9 mouse cellular contexts compared by ENCODE assay signal in the genomic region with DNA sequence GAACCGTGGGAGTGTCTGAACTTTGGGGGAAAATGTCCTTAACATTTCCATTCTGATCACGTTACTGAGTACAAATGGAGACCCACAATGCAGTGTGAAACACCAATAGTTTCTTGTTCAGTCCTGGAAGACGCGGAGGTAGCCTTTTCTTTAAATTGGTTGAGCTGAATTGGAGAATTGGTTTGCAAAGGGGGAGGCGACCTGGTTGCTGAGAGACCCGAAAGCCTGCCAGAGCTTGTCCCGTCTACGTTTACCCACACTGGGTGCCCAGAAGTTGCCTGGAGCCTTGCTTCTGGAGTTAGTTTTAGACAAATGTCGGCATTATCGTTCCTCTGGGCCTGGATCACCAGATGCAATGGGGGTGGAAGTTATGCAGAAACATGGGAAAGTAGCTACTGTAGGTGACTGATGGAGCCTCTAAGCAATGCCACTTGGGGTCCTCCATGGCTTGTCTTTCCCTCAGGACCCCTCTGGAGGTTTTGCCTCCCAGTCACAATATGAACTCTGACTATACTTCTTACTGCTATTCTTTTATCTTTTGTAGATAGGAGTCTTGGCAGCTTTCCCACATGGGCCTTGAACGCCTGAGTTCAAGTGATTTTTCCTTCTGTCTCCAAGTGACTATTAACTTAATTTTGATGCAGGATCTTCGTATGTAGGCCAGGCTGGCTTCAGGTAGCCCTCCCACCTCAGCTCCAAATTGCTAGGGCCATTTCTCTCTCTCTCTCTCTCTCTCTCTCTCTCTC. TPM values are rescaled to one million over a fixed set of nuclear protein-coding genes. Genes with fewer than 3 reads are reported as not detected.
DNase-seq lines count a peak whose midpoint lies in the region; ATAC-seq and TF ChIP-seq lines count a peak whose summit lies in the region.
"Had no signal": no experiment of that assay in that cellular context is flagged by ENCODE, and none has a peak within 500 bp of the region (broad histone marks: within the 10 kb centered on the region; RNA-seq: fewer than 3 reads in every experiment).

No protein-coding gene starts in this region.

- peaks cover 30% of the 10 kb centered on the region for H3K4me1 ChIP-seq in cerebellum, adult 2 months (ENCODE audit: control insufficient read depth, insufficient read depth, low read length)
- peaks cover 21% of the 10 kb centered on the region for H3K4me1 ChIP-seq in lung, adult 2 months (ENCODE audit: control insufficient read depth, insufficient read depth, low read length)
- H3K4me1 ChIP-seq in forebrain, postnatal 0 days (ENCODE audit: insufficient read depth): no peaks in the 10 kb centered on the region; the same call in none of the 2 replicates
- H3K4me1 ChIP-seq in midbrain, postnatal 0 days (ENCODE audit: insufficient read depth, low read length): peaks cover 13% of the 10 kb centered on the region

- peak overlapping the region; percentile 94 for H3K4me2 ChIP-seq in forebrain, postnatal 0 days (ENCODE audit: low read depth)
- peak overlapping the region; percentile 96 for H3K4me2 ChIP-seq in midbrain, postnatal 0 days (ENCODE audit: low read depth, low read length, poor library complexity, severe bottlenecking)

- no peaks in the 10 kb centered on the region for H3K36me3 ChIP-seq in forebrain, postnatal 0 days (ENCODE audit: insufficient read depth)
- H3K36me3 ChIP-seq in midbrain, postnatal 0 days (ENCODE audit: insufficient read depth, low read length): no peaks in the 10 kb centered on the region

- TF ChIP-seq POLR2A in cerebellum, adult 2 months (IDR thresholded peaks at IDR 0.05; ENCODE audit: borderline replicate concordance, insufficient read depth, low read length): no peak
- TF ChIP-seq POLR2A in lung, adult 2 months (IDR thresholded peaks at IDR 0.05; ENCODE audit: borderline replicate concordance, extremely low read depth, low read depth, low read length): no peak

- H3K27me3 ChIP-seq in cerebellum, adult 2 months (ENCODE audit: control insufficient read depth, insufficient read depth, low read length): no peaks in the 10 kb centered on the region
- H3K27me3 ChIP-seq in forebrain, postnatal 0 days (ENCODE audit: insufficient read depth, low read length): no peaks in the 10 kb centered on the region
- no peaks in the 10 kb centered on the region for H3K27me3 ChIP-seq in midbrain, postnatal 0 days (ENCODE audit: insufficient read depth, low read length)

- H3K27ac ChIP-seq in cerebellum, adult 2 months (ENCODE audit: insufficient read depth, low read length): peak overlapping the region; percentile 97; the same call in 1 of the 2 replicates
- H3K27ac ChIP-seq in forebrain, postnatal 0 days (ENCODE audit: low read depth, low read length): peak overlapping the region; percentile 73
- H3K27ac ChIP-seq in midbrain, postnatal 0 days (ENCODE audit: low read depth, low read length): peak overlapping the region; percentile 78

- DNase-seq in cerebellum, adult 2 months: no peak
- DNase-seq in cerebellum, adult 18-20 months: no peak
- no peak for DNase-seq in lung, adult 2 months
- no peak for DNase-seq in lung, postnatal 36 days
- DNase-seq in forebrain, postnatal 0 days: peak; percentile 51
- DNase-seq in midbrain, postnatal 0 days (ENCODE audit: low spot score): peak; percentile 74
- DNase-seq in adipocyte (ENCODE audit: low spot score): no peak
- DNase-seq: heart, adult 11 months had no signal

- H3K9ac ChIP-seq in forebrain, postnatal 0 days: peak overlapping the region; percentile 73; the same call in 1 of the 2 replicates
- H3K9ac ChIP-seq in midbrain, postnatal 0 days (replicated peaks; ENCODE audit: low read length, poor library complexity, severe bottlenecking): peak overlapping the region; percentile 76; the same call in 1 of the 2 replicates

- H3K4me3 ChIP-seq in cerebellum, adult 2 months (replicated peaks; ENCODE audit: insufficient read depth, low read depth, low read length): peak overlapping the region; percentile 73
- H3K4me3 ChIP-seq in lung, adult 2 months (replicated peaks; ENCODE audit: extremely low read depth, low read depth, low read length): peak overlapping the region; percentile 11
- H3K4me3 ChIP-seq in forebrain, postnatal 0 days (ENCODE audit: low read depth, low read length): peak overlapping the region; percentile 49
- peak overlapping the region; percentile 56; the same call in 1 of the 2 replicates for H3K4me3 ChIP-seq in midbrain, postnatal 0 days (ENCODE audit: low read depth, low read length)

- WGBS in cerebellum, adult 2 months: 52% methylated on average over 12 of the region's 12 CpGs
- WGBS in lung, adult 2 months: 63% methylated on average over 12 of the region's 12 CpGs
- 47% methylated on average over 12 of the region's 12 CpGs for WGBS in forebrain, postnatal 0 days
- WGBS in midbrain, postnatal 0 days: 57% methylated on average over 12 of the region's 12 CpGs

- peak; percentile 47 for ATAC-seq in forebrain, postnatal 0 days
- ATAC-seq in midbrain, postnatal 0 days (ENCODE audit: low FRiP score): 0 out of 2 replicates have a peak, but pooled peaks have one; percentile 8
- no peak for ATAC-seq in megakaryocyte-erythroid progenitor cell, adult 5-6 weeks (replicated peaks; ENCODE audit: low FRiP score, low TSS enrichment, poor library complexity, severe bottlenecking)

- no peaks in the 10 kb centered on the region for H3K9me3 ChIP-seq in forebrain, postnatal 0 days (ENCODE audit: low read length)
- no peaks in the 10 kb centered on the region for H3K9me3 ChIP-seq in midbrain, postnatal 0 days (ENCODE audit: low read length)

- no peak for TF ChIP-seq CTCF in cerebellum, adult 2 months (IDR thresholded peaks at IDR 0.05; ENCODE audit: borderline replicate concordance, insufficient read depth, low read depth, low read length)
- no peak for TF ChIP-seq CTCF in lung, adult 2 months (IDR thresholded peaks at IDR 0.05; ENCODE audit: insufficient read depth, low read length)
- TF ChIP-seq CTCF in forebrain, postnatal 0 days (IDR thresholded peaks at IDR 0.05; ENCODE audit: low read depth): no peak
- no peak for TF ChIP-seq CTCF in midbrain, postnatal 0 days (IDR thresholded peaks at IDR 0.05)

RNA-seq across cellular contexts. Expression of gene Paqr7, which starts 1.7 kb away (rescaled TPM):
- 86.0 and 99.2 TPM in 2 replicates for polyA plus RNA-seq in cerebellum, adult 2 months (2012; rRNA removed)
- polyA plus RNA-seq in lung, adult 2 months (2012; rRNA removed): 146 and 205 TPM in 2 replicates
- total RNA-seq in forebrain, postnatal 0 days (2014; rRNA removed): 33.9 and 36.6 TPM in 2 replicates
- 21.3 and 28.1 TPM in 2 replicates for polyA plus RNA-seq in forebrain, postnatal 0 days (2015; fragmentation: Nextera tagmentation; extraction: Ambion mirVana)
- 69.2 and 97.8 TPM in 2 replicates for total RNA-seq in midbrain, postnatal 0 days (2014; rRNA removed)
- polyA plus RNA-seq in midbrain, postnatal 0 days (2015; fragmentation: Nextera tagmentation; extraction: Ambion mirVana): 38.9 and 41.3 TPM in 2 replicates
- 0.66 and 1.3 TPM in 2 replicates for total RNA-seq in megakaryocyte-erythroid progenitor cell, adult 5-6 weeks (2014; fragmentation: Nextera tagmentation)
- 0.47 and 0.80 TPM in 2 replicates for total RNA-seq in megakaryocyte-erythroid progenitor cell, adult 5-6 weeks (2017)

RNA-seq across cellular contexts. Expression of gene Aunip, which starts 12.6 kb away (rescaled TPM):
- polyA plus RNA-seq in cerebellum, adult 2 months (2012; rRNA removed): 0.24 and 0.65 TPM in 2 replicates
- polyA plus RNA-seq in lung, adult 2 months (2012; rRNA removed): not detected in 2 replicates
- 1.2 and 1.8 TPM in 2 replicates for total RNA-seq in forebrain, postnatal 0 days (2014; rRNA removed)
- 1.1 and 1.3 TPM in 2 replicates for polyA plus RNA-seq in forebrain, postnatal 0 days (2015; fragmentation: Nextera tagmentation; extraction: Ambion mirVana)
- total RNA-seq in midbrain, postnatal 0 days (2014; rRNA removed): 1.5 and 2.0 TPM in 2 replicates
- polyA plus RNA-seq in midbrain, postnatal 0 days (2015; fragmentation: Nextera tagmentation; extraction: Ambion mirVana): 0.91 and 1.3 TPM in 2 replicates
- 18.4 and 23.7 TPM in 2 replicates for total RNA-seq in megakaryocyte-erythroid progenitor cell, adult 5-6 weeks (2014; fragmentation: Nextera tagmentation)
- 34.6 and 45.8 TPM in 2 replicates for total RNA-seq in megakaryocyte-erythroid progenitor cell, adult 5-6 weeks (2017)

RNA-seq across cellular contexts. Expression of gene Stmn1, which starts 30.0 kb away (rescaled TPM):
- polyA plus RNA-seq in cerebellum, adult 2 months (2012; rRNA removed): 361 and 454 TPM in 2 replicates
- polyA plus RNA-seq in lung, adult 2 months (2012; rRNA removed): 18.8 and 38.6 TPM in 2 replicates
- 2,537 and 3,460 TPM in 2 replicates for total RNA-seq in forebrain, postnatal 0 days (2014; rRNA removed)
- polyA plus RNA-seq in forebrain, postnatal 0 days (2015; fragmentation: Nextera tagmentation; extraction: Ambion mirVana): 7,274 and 8,446 TPM in 2 replicates
- 1,269 and 1,609 TPM in 2 replicates for total RNA-seq in midbrain, postnatal 0 days (2014; rRNA removed)
- polyA plus RNA-seq in midbrain, postnatal 0 days (2015; fragmentation: Nextera tagmentation; extraction: Ambion mirVana): 6,261 and 6,359 TPM in 2 replicates
- total RNA-seq in megakaryocyte-erythroid progenitor cell, adult 5-6 weeks (2014; fragmentation: Nextera tagmentation): 600 and 836 TPM in 2 replicates
- 1,250 and 1,264 TPM in 2 replicates for total RNA-seq in megakaryocyte-erythroid progenitor cell, adult 5-6 weeks (2017)

RNA-seq across cellular contexts. Expression of gene Mtfr1l, which starts 37.0 kb away (rescaled TPM):
- polyA plus RNA-seq in cerebellum, adult 2 months (2012; rRNA removed): 146 and 148 TPM in 2 replicates
- polyA plus RNA-seq in lung, adult 2 months (2012; rRNA removed): 115 and 169 TPM in 2 replicates
- total RNA-seq in forebrain, postnatal 0 days (2014; rRNA removed): 116 and 119 TPM in 2 replicates
- polyA plus RNA-seq in forebrain, postnatal 0 days (2015; fragmentation: Nextera tagmentation; extraction: Ambion mirVana): 191 and 194 TPM in 2 replicates
- total RNA-seq in midbrain, postnatal 0 days (2014; rRNA removed): 135 and 167 TPM in 2 replicates
- polyA plus RNA-seq in midbrain, postnatal 0 days (2015; fragmentation: Nextera tagmentation; extraction: Ambion mirVana): 191 and 196 TPM in 2 replicates
- total RNA-seq in megakaryocyte-erythroid progenitor cell, adult 5-6 weeks (2014; fragmentation: Nextera tagmentation): 76.1 and 80.1 TPM in 2 replicates
- 41.5 and 67.4 TPM in 2 replicates for total RNA-seq in megakaryocyte-erythroid progenitor cell, adult 5-6 weeks (2017)

RNA-seq across cellular contexts. Expression of gene Selenon, which starts 53.8 kb away (rescaled TPM):
- polyA plus RNA-seq in cerebellum, adult 2 months (2012; rRNA removed): 37.8 and 43.1 TPM in 2 replicates
- polyA plus RNA-seq in lung, adult 2 months (2012; rRNA removed): 36.2 and 42.2 TPM in 2 replicates
- total RNA-seq in forebrain, postnatal 0 days (2014; rRNA removed): 17.1 and 17.9 TPM in 2 replicates
- polyA plus RNA-seq in forebrain, postnatal 0 days (2015; fragmentation: Nextera tagmentation; extraction: Ambion mirVana): 11.8 and 13.4 TPM in 2 replicates
- 22.8 and 26.1 TPM in 2 replicates for total RNA-seq in midbrain, postnatal 0 days (2014; rRNA removed)
- 9.1 and 9.4 TPM in 2 replicates for polyA plus RNA-seq in midbrain, postnatal 0 days (2015; fragmentation: Nextera tagmentation; extraction: Ambion mirVana)
- 17.7 and 18.4 TPM in 2 replicates for total RNA-seq in megakaryocyte-erythroid progenitor cell, adult 5-6 weeks (2014; fragmentation: Nextera tagmentation)
- 1.6 and 3.6 TPM in 2 replicates for total RNA-seq in megakaryocyte-erythroid progenitor cell, adult 5-6 weeks (2017)

Comparison
In these comparisons a context has a peak if more than half of its experiments do, and no peak if none do; other contexts are left out.
1. DNase-seq: peak in forebrain, postnatal 0 days (single experiment) and midbrain, postnatal 0 days (single experiment); none in cerebellum, adult 2 months (0 of 2), cerebellum, adult 18-20 months (0 of 2), lung, adult 2 months (single experiment), lung, postnatal 36 days (single experiment) and adipocyte (single experiment).
2. H3K4me3 ChIP-seq: peak in every context shown above with its lines; median percentile 73 in cerebellum, adult 2 months; 56 in midbrain, postnatal 0 days; 49 in forebrain, postnatal 0 days; 11 in lung, adult 2 months.
3. RNA of gene Stmn1, which starts 30.0 kb away (polyA plus RNA-seq): 7,274 to 8,446 TPM in forebrain, postnatal 0 days and 6,261 to 6,359 TPM in midbrain, postnatal 0 days; 361 to 454 TPM in cerebellum, adult 2 months and 18.8 to 38.6 TPM in lung, adult 2 months; every median in the first group is over 10 times any median in the second.
4. Peak in every context shown above with its lines, with median percentiles within 50 percentile points of each other: H3K27ac ChIP-seq.